Mouse (Mus musculus) limb, embryonic 10.5 days (tissue): ENCODE measurements around the gene Gltpd2. TPM values are rescaled to one million over a fixed set of nuclear protein-coding genes. Genes with fewer than 3 reads are reported as not detected.
"Not testable (repeated sequence)": the region's sequence is repeated elsewhere in the genome, so short reads cannot be mapped to it uniquely, and the experiment has no call there.

Experiments used
- DNase-seq: peaks from one replicate; pipeline ENCODE4 v3.0.0-alpha.2; 2017; ENCODE audit warnings: low spot score
- H3K27ac ChIP-seq: fragments of 300-500 bp; sonication (generic); 2 replicates; pipeline ENCODE4 v1.5.1; 2016; ENCODE audit warnings: mild to moderate bottlenecking
- H3K27me3 ChIP-seq: fragments of 300-500 bp; sonication (generic); 2 replicates; pipeline ENCODE4 v1.6.1; 2016; ENCODE audit warnings: low read depth, mild to moderate bottlenecking; ENCODE audit not compliant: poor library complexity, severe bottlenecking
- H3K36me3 ChIP-seq: fragments of 300-500 bp; sonication (generic); 2 replicates; pipeline ENCODE4 v1.6.1; 2016; ENCODE audit warnings: mild to moderate bottlenecking, moderate library complexity
- H3K4me1 ChIP-seq: fragments of 300-500 bp; sonication (generic); 2 replicates; pipeline ENCODE4 v1.6.1; 2016
- H3K4me3 ChIP-seq: fragments of 300-500 bp; sonication (generic); 2 replicates; pipeline ENCODE4 v1.5.1; 2016; ENCODE audit warnings: mild to moderate bottlenecking, moderate library complexity
- H3K9me3 ChIP-seq: fragments of 300-500 bp; sonication (generic); replicated peaks from 2 replicates; pipeline ENCODE4 v1.6.1; 2016; ENCODE audit warnings: mild to moderate bottlenecking
- WGBS: fragments of 180-500 bp; shearing (Covaris S2); methylation state at CpG from one replicate; pipeline ENCODE4 v1.1.7; 2016; 5-methylcytosine and 5-hydroxymethylcytosine counted together
- polyA plus RNA-seq: library from polyadenylated mRNA; unstranded; fragments of >200 nt; fragmentation: Nextera tagmentation; extraction: Ambion mirVana; gene quantifications from 2 replicates; pipeline ENCODE4 v1.2.1, GENCODE M21; 2016

Gltpd2 gene
- polyA plus RNA-seq, 1 experiment from 2014 or later, result 0.19 TPM

- H3K36me3 ChIP-seq, result no peaks in the 10 kb centered on the region
- peak; percentile 63 for DNase-seq
- no peak overlapping the region for H3K27ac ChIP-seq
- whole genome bisulfite sequencing, result 38% methylated on average over 4 of the region's 4 CpGs
- H3K27me3 ChIP-seq, result peaks cover 35% of the 10 kb centered on the region
- no peak overlapping the region for H3K4me3 ChIP-seq
- H3K4me1 ChIP-seq, result peaks cover 16% of the 10 kb centered on the region
- no peaks in the 10 kb centered on the region for H3K9me3 ChIP-seq
These were observed 12.6 kb upstream of the Gltpd2 start for GRCm38 (mm10) chr11:70506385-70506784.

- DNase-seq, result no peak
- Histone ChIP-seq H3K4me1 (peaks cover 17% of the 10 kb centered on the region), H3K36me3 (no peaks in the 10 kb centered on the region), H3K4me3 (no peak overlapping the region), H3K9me3 (no peaks in the 10 kb centered on the region), H3K27ac (no peak overlapping the region), H3K27me3 (peaks cover 35% of the 10 kb centered on the region)
- 77% methylated on average over 7 of the region's 7 CpGs for WGBS
These were observed 12.0 kb upstream of the Gltpd2 start for GRCm38 (mm10) chr11:70506962-70507515.

- no peak overlapping the region for H3K27ac ChIP-seq
- H3K4me3 ChIP-seq, result peak overlapping the region; percentile 19
- H3K4me1 ChIP-seq, result peaks cover 17% of the 10 kb centered on the region
- peaks cover 32% of the 10 kb centered on the region for H3K27me3 ChIP-seq
- no peaks in the 10 kb centered on the region for H3K9me3 ChIP-seq
- DNase-seq, result peak; percentile 62
- WGBS, result 12% methylated on average over 19 of the region's 19 CpGs
- no peaks in the 10 kb centered on the region for H3K36me3 ChIP-seq
These were observed 9.0 kb upstream of the Gltpd2 start for GRCm38 (mm10) chr11:70509753-70510564.

- no peaks in the 10 kb centered on the region for H3K36me3 ChIP-seq
- 72% methylated on average over 2 of the region's 2 CpGs for WGBS
- H3K27ac ChIP-seq, result no peak overlapping the region
- no peaks in the 10 kb centered on the region for H3K9me3 ChIP-seq
- DNase-seq, result no peak
- no peak overlapping the region for H3K4me3 ChIP-seq
- peaks cover 17% of the 10 kb centered on the region for H3K4me1 ChIP-seq
- H3K27me3 ChIP-seq, result peaks cover 23% of the 10 kb centered on the region
These were observed 7.8 kb upstream of the Gltpd2 start for GRCm38 (mm10) chr11:70511242-70511641.

- WGBS, result 92% methylated on average over 7 of the region's 7 CpGs
- DNase-seq, result no peak
These were observed 7.2 kb upstream of the Gltpd2 start for GRCm38 (mm10) chr11:70511825-70512224.

GRCm38 (mm10) chr11:70512709-70513342, 6.2 kb upstream of the Gltpd2 start:
- no peaks in the 10 kb centered on the region for H3K36me3 ChIP-seq
- H3K27me3 ChIP-seq, result peaks cover 19% of the 10 kb centered on the region
- H3K9me3 ChIP-seq, result no peaks in the 10 kb centered on the region
- H3K4me1 ChIP-seq, result peaks cover 17% of the 10 kb centered on the region
- DNase-seq, result no peak
- H3K27ac ChIP-seq, result no peak overlapping the region
- WGBS, result 85% methylated on average over 7 of the region's 7 CpGs
- no peak overlapping the region for H3K4me3 ChIP-seq

More at GRCm38 (mm10) chr11:70511825-70512224, 7.2 kb upstream of the Gltpd2 start:
- peaks cover 17% of the 10 kb centered on the region for H3K4me1 ChIP-seq
- H3K27ac ChIP-seq, result no peak overlapping the region
- H3K4me3 ChIP-seq, result no peak overlapping the region
- H3K27me3 ChIP-seq, result peaks cover 23% of the 10 kb centered on the region
- H3K36me3 ChIP-seq, result no peaks in the 10 kb centered on the region
- no peaks in the 10 kb centered on the region for H3K9me3 ChIP-seq

- peaks cover 17% of the 10 kb centered on the region; the same call in 1 of the 2 replicates for H3K27me3 ChIP-seq
- 69% methylated on average over 11 of the region's 11 CpGs for WGBS
- no peaks in the 10 kb centered on the region for H3K9me3 ChIP-seq
- H3K4me3 ChIP-seq, result no peak overlapping the region
- no peak for DNase-seq
- H3K27ac ChIP-seq, result no peak overlapping the region
- H3K4me1 ChIP-seq, result peaks cover 17% of the 10 kb centered on the region
- no peaks in the 10 kb centered on the region for H3K36me3 ChIP-seq
These were observed 5.5 kb upstream of the Gltpd2 start for GRCm38 (mm10) chr11:70513520-70513919.

GRCm38 (mm10) chr11:70514288-70514687, 4.7 kb upstream of the Gltpd2 start, which contains the start of gene Vmo1:
Gene Vmo1, minus strand, starts transcription at chr11:70514616.
- no peak within 1 kb of the TSS for H3K4me3 ChIP-seq

GRCm38 (mm10) chr11:70516352-70516751, 2.6 kb upstream of the Gltpd2 start:
- H3K4me1 ChIP-seq, result peaks cover 16% of the 10 kb centered on the region
- peaks cover 16% of the 10 kb centered on the region for H3K27me3 ChIP-seq
- H3K36me3 ChIP-seq, result no peaks in the 10 kb centered on the region
- H3K4me3 ChIP-seq, result no peak overlapping the region
- no peak for DNase-seq
- H3K9me3 ChIP-seq, result no peaks in the 10 kb centered on the region
- 37% methylated on average over 2 of the region's 2 CpGs for WGBS
- H3K27ac ChIP-seq, result no peak overlapping the region

More at GRCm38 (mm10) chr11:70514288-70514687, 4.7 kb upstream of the Gltpd2 start, which contains the start of gene Vmo1:
- Histone ChIP-seq H3K4me1 (peaks cover 19% of the 10 kb centered on the region), H3K27me3 (peaks cover 15% of the 10 kb centered on the region), H3K27ac (no peak within 1 kb of the TSS), H3K9me3 (no peaks in the 10 kb centered on the region), H3K36me3 (no peaks in the 10 kb centered on the region)
- WGBS, result 92% methylated on average over 7 of the region's 7 CpGs
- no peak for DNase-seq

- Histone ChIP-seq H3K4me1 (peaks cover 15% of the 10 kb centered on the region), H3K36me3 (no peaks in the 10 kb centered on the region)
These were observed 560 bp upstream of the Gltpd2 start for GRCm38 (mm10) chr11:70518436-70518835.

GRCm38 (mm10) chr11:70520178-70520769, 1.3 kb downstream of the Gltpd2 start:
- DNase-seq, result peak; percentile 74
- H3K27me3 ChIP-seq, result peaks cover 16% of the 10 kb centered on the region
- H3K4me1 ChIP-seq, result peaks cover 15% of the 10 kb centered on the region
- H3K4me3 ChIP-seq, result peak overlapping the region; percentile 51
- 11% methylated on average over 41 of the region's 41 CpGs for WGBS
- no peaks in the 10 kb centered on the region for H3K9me3 ChIP-seq
- no peaks in the 10 kb centered on the region for H3K36me3 ChIP-seq
- H3K27ac ChIP-seq, result peak overlapping the region; percentile 82

More at GRCm38 (mm10) chr11:70518436-70518835, 560 bp upstream of the Gltpd2 start:
- Histone ChIP-seq H3K9me3 (no peaks in the 10 kb centered on the region), H3K4me3 (no peak overlapping the region), H3K27ac (no peak overlapping the region), H3K27me3 (peaks cover 16% of the 10 kb centered on the region)
- no peak for DNase-seq
- 77% methylated on average over 1 of the region's 1 CpGs for WGBS

- DNase-seq, result peak; percentile 45
These were observed 4.5 kb downstream of the Gltpd2 start for GRCm38 (mm10) chr11:70523306-70523989.

More at GRCm38 (mm10) chr11:70523306-70523989, 4.5 kb downstream of the Gltpd2 start:
- peaks cover 25% of the 10 kb centered on the region for H3K4me1 ChIP-seq
- not testable (repeated sequence) for H3K9me3 ChIP-seq, H3K27ac ChIP-seq, H3K4me3 ChIP-seq
- peaks cover 16% of the 10 kb centered on the region for H3K27me3 ChIP-seq
- H3K36me3 ChIP-seq, result peaks cover 27% of the 10 kb centered on the region
- 90% methylated on average over 8 of the region's 8 CpGs for WGBS
